Mouse (Mus musculus): ENCODE measurements around the gene Abcf1. TPM values are rescaled to one million over a fixed set of nuclear protein-coding genes. Genes with fewer than 3 reads are reported as not detected.

The Abcf1 gene
- polyA plus RNA-seq, 1 experiment from 2014 or later = 73.9 TPM

- Histone ChIP-seq H3K27ac (ENCODE audit: low read depth, low read length) (peak overlapping the region; percentile 96), H3K36me3 (ENCODE audit: control insufficient read depth, insufficient read depth, low read length) (peaks cover 21% of the 10 kb centered on the region), H3K9me3 (ENCODE audit: control insufficient read depth, low read length) (no peaks in the 10 kb centered on the region), H3K4me3 (ENCODE audit: low read length) (peak overlapping the region; percentile 97), H3K4me1 (ENCODE audit: control insufficient read depth, insufficient read depth, low read depth, low read length) (peaks cover 19% of the 10 kb centered on the region), H3K27me3 (replicated peaks; ENCODE audit: control insufficient read depth, insufficient read depth, low read length) (no peaks in the 10 kb centered on the region), H3K4me2 (ENCODE audit: low read length) (peak overlapping the region; percentile 77), H3K9ac (ENCODE audit: low read depth, low read length) (peak overlapping the region; percentile 83)
- peak; percentile 41 for ATAC-seq
- 0% methylated on average over 25 of the region's 29 CpGs for WGBS
Measured at GRCm38 (mm10) chr17:35980363-35980754, 10.8 kb upstream of the Abcf1 start.

- Histone ChIP-seq H3K27me3 (replicated peaks; ENCODE audit: control insufficient read depth, insufficient read depth, low read length) (no peaks in the 10 kb centered on the region), H3K4me2 (ENCODE audit: low read length) (peak within 1 kb of the TSS; percentile 77), H3K27ac (ENCODE audit: low read depth, low read length) (peak within 1 kb of the TSS; percentile 96), H3K4me1 (ENCODE audit: control insufficient read depth, insufficient read depth, low read depth, low read length) (peaks cover 19% of the 10 kb centered on the region), H3K36me3 (ENCODE audit: control insufficient read depth, insufficient read depth, low read length) (peaks cover 21% of the 10 kb centered on the region), H3K9ac (ENCODE audit: low read depth, low read length) (peak within 1 kb of the TSS; percentile 83), H3K4me3 (ENCODE audit: low read length) (peak within 1 kb of the TSS; percentile 97), H3K9me3 (ENCODE audit: control insufficient read depth, low read length) (no peaks in the 10 kb centered on the region)
- peak; percentile 85 for ATAC-seq
- WGBS = 0% methylated on average over 72 of the region's 109 CpGs
Measured at GRCm38 (mm10) chr17:35979401-35980362, 10.1 kb upstream of the Abcf1 start, which contains the start of the genes Gnl1 and Prr3. Gene Gnl1 (plus strand): TSS chr17:35979851. Gene Prr3 (minus strand): TSS chr17:35980236.

GRCm38 (mm10) chr17:35978811-35979400 is 9.3 kb upstream of the Abcf1 start:
- H3K4me3 ChIP-seq (ENCODE audit: low read length) = peak overlapping the region; percentile 97
- H3K9ac ChIP-seq (ENCODE audit: low read depth, low read length) = peak overlapping the region; percentile 83
- H3K9me3 ChIP-seq (ENCODE audit: control insufficient read depth, low read length) = no peaks in the 10 kb centered on the region
- ATAC-seq = peak; percentile 90
- 1% methylated on average over 41 of the region's 41 CpGs for WGBS
- peaks cover 23% of the 10 kb centered on the region for H3K36me3 ChIP-seq (ENCODE audit: control insufficient read depth, insufficient read depth, low read length)
- peak overlapping the region; percentile 96 for H3K27ac ChIP-seq (ENCODE audit: low read depth, low read length)
- H3K4me1 ChIP-seq (ENCODE audit: control insufficient read depth, insufficient read depth, low read depth, low read length) = peaks cover 19% of the 10 kb centered on the region
- H3K27me3 ChIP-seq (replicated peaks; ENCODE audit: control insufficient read depth, insufficient read depth, low read length) = no peaks in the 10 kb centered on the region
- peak overlapping the region; percentile 77 for H3K4me2 ChIP-seq (ENCODE audit: low read length)

- no peak for ATAC-seq
- WGBS = 50% methylated on average over 1 of the region's 1 CpGs
- H3K9me3 ChIP-seq (ENCODE audit: control insufficient read depth, low read length) = no peaks in the 10 kb centered on the region
Measured at GRCm38 (mm10) chr17:35972131-35972530, 2.6 kb upstream of the Abcf1 start.

GRCm38 (mm10) chr17:35967621-35968020 is 1.9 kb downstream of the Abcf1 start:
- H3K9me3 ChIP-seq (ENCODE audit: control insufficient read depth, low read length) = no peaks in the 10 kb centered on the region
- H3K4me3 ChIP-seq (ENCODE audit: low read length) = no peak overlapping the region
- no peaks in the 10 kb centered on the region for H3K27me3 ChIP-seq (replicated peaks; ENCODE audit: control insufficient read depth, insufficient read depth, low read length)
- no peak overlapping the region for H3K9ac ChIP-seq (ENCODE audit: low read depth, low read length)
- H3K4me2 ChIP-seq (ENCODE audit: low read length) = no peak overlapping the region
- H3K4me1 ChIP-seq (ENCODE audit: control insufficient read depth, insufficient read depth, low read depth, low read length) = peaks cover 21% of the 10 kb centered on the region
- H3K27ac ChIP-seq (ENCODE audit: low read depth, low read length) = no peak overlapping the region
- WGBS = 92% methylated on average over 2 of the region's 2 CpGs
- peaks cover 13% of the 10 kb centered on the region for H3K36me3 ChIP-seq (ENCODE audit: control insufficient read depth, insufficient read depth, low read length)
- no peak for ATAC-seq

More at GRCm38 (mm10) chr17:35972131-35972530, 2.6 kb upstream of the Abcf1 start:
- H3K4me2 ChIP-seq (ENCODE audit: low read length) = no peak overlapping the region
- H3K27ac ChIP-seq (ENCODE audit: low read depth, low read length) = no peak overlapping the region
- H3K36me3 ChIP-seq (ENCODE audit: control insufficient read depth, insufficient read depth, low read length) = peaks cover 15% of the 10 kb centered on the region
- H3K4me3 ChIP-seq (ENCODE audit: low read length) = no peak overlapping the region
- no peak overlapping the region for H3K9ac ChIP-seq (ENCODE audit: low read depth, low read length)
- no peaks in the 10 kb centered on the region for H3K27me3 ChIP-seq (replicated peaks; ENCODE audit: control insufficient read depth, insufficient read depth, low read length)
- peaks cover 21% of the 10 kb centered on the region for H3K4me1 ChIP-seq (ENCODE audit: control insufficient read depth, insufficient read depth, low read depth, low read length)

- 88% methylated on average over 10 of the region's 10 CpGs for WGBS
- peaks cover 45% of the 10 kb centered on the region for H3K36me3 ChIP-seq (ENCODE audit: control insufficient read depth, insufficient read depth, low read length)
- no peak for ATAC-seq
- no peak overlapping the region for H3K27ac ChIP-seq (ENCODE audit: low read depth, low read length)
- H3K9ac ChIP-seq (ENCODE audit: low read depth, low read length) = no peak overlapping the region
- no peak overlapping the region for H3K4me3 ChIP-seq (ENCODE audit: low read length)
- no peak overlapping the region for H3K4me2 ChIP-seq (ENCODE audit: low read length)
- H3K27me3 ChIP-seq (replicated peaks; ENCODE audit: control insufficient read depth, insufficient read depth, low read length) = no peaks in the 10 kb centered on the region
- peaks cover 6% of the 10 kb centered on the region for H3K4me1 ChIP-seq (ENCODE audit: control insufficient read depth, insufficient read depth, low read depth, low read length)
- no peaks in the 10 kb centered on the region for H3K9me3 ChIP-seq (ENCODE audit: control insufficient read depth, low read length)
Measured at GRCm38 (mm10) chr17:35963279-35963678, 6.3 kb downstream of the Abcf1 start.

GRCm38 (mm10) chr17:35958533-35959223 is 10.9 kb downstream of the Abcf1 start:
- no peak overlapping the region for H3K9ac ChIP-seq (ENCODE audit: low read depth, low read length)
- H3K9me3 ChIP-seq (ENCODE audit: control insufficient read depth, low read length) = no peaks in the 10 kb centered on the region
- H3K4me3 ChIP-seq (ENCODE audit: low read length) = no peak overlapping the region
- 97% methylated on average over 15 of the region's 15 CpGs for WGBS
- no peak overlapping the region for H3K4me2 ChIP-seq (ENCODE audit: low read length)
- no peak for ATAC-seq
- H3K27me3 ChIP-seq (replicated peaks; ENCODE audit: control insufficient read depth, insufficient read depth, low read length) = no peaks in the 10 kb centered on the region
- no peak overlapping the region for H3K27ac ChIP-seq (ENCODE audit: low read depth, low read length)
- H3K4me1 ChIP-seq (ENCODE audit: control insufficient read depth, insufficient read depth, low read depth, low read length) = no peaks in the 10 kb centered on the region
- peaks cover 65% of the 10 kb centered on the region for H3K36me3 ChIP-seq (ENCODE audit: control insufficient read depth, insufficient read depth, low read length)

GRCm38 (mm10) chr17:35954665-35955064 is 14.9 kb downstream of the Abcf1 start:
- H3K4me2 ChIP-seq (ENCODE audit: low read length) = no peak overlapping the region
- H3K4me3 ChIP-seq (ENCODE audit: low read length) = no peak overlapping the region
- WGBS = 78% methylated on average over 8 of the region's 8 CpGs
- ATAC-seq = no peak
- no peak overlapping the region for H3K9ac ChIP-seq (ENCODE audit: low read depth, low read length)
- H3K27ac ChIP-seq (ENCODE audit: low read depth, low read length) = no peak overlapping the region
- no peaks in the 10 kb centered on the region for H3K4me1 ChIP-seq (ENCODE audit: control insufficient read depth, insufficient read depth, low read depth, low read length)
- H3K36me3 ChIP-seq (ENCODE audit: control insufficient read depth, insufficient read depth, low read length) = peaks cover 33% of the 10 kb centered on the region
- no peaks in the 10 kb centered on the region for H3K9me3 ChIP-seq (ENCODE audit: control insufficient read depth, low read length)
- no peaks in the 10 kb centered on the region for H3K27me3 ChIP-seq (replicated peaks; ENCODE audit: control insufficient read depth, insufficient read depth, low read length)
